Mouse (Mus musculus) hindbrain, embryonic 12.5 days (tissue): Measurements from ENCODE around the gene Trim11. TPM values are rescaled to one million over a fixed set of nuclear protein-coding genes. Genes with fewer than 3 reads are reported as not detected.

Experiments
- ATAC-seq: fragments of 200-750 bp; cut with Nextera tagmentation; 2 replicates; pipeline ENCODE4 v1.8.0; 2017; ENCODE audit warnings: moderate TSS enrichment; ENCODE audit not compliant: low FRiP score
- H3K27ac ChIP-seq: fragments of 300-500 bp; sonication (generic); 2 replicates; pipeline ENCODE4 v1.5.1; 2016; ENCODE audit warnings: mild to moderate bottlenecking
- H3K27me3 ChIP-seq: fragments of 300-500 bp; sonication (generic); 2 replicates; pipeline ENCODE4 v1.6.1; 2016; ENCODE audit warnings: mild to moderate bottlenecking
- H3K36me3 ChIP-seq: fragments of 300-500 bp; sonication (generic); 2 replicates; pipeline ENCODE4 v1.6.1; 2016; ENCODE audit warnings: mild to moderate bottlenecking
- H3K4me1 ChIP-seq: fragments of 300-500 bp; sonication (generic); 2 replicates; pipeline ENCODE4 v1.6.1; 2016
- H3K4me2 ChIP-seq: fragments of 300-500 bp; sonication (generic); replicated peaks from 2 replicates; pipeline ENCODE4 v1.6.1; 2016; ENCODE audit warnings: mild to moderate bottlenecking
- H3K4me3 ChIP-seq: fragments of 300-500 bp; sonication (generic); 2 replicates; pipeline ENCODE4 v1.5.1; 2016; ENCODE audit warnings: mild to moderate bottlenecking
- H3K9ac ChIP-seq: fragments of 300-500 bp; sonication (generic); 2 replicates; pipeline ENCODE4 v1.6.1; 2016; ENCODE audit warnings: mild to moderate bottlenecking, moderate library complexity
- H3K9me3 ChIP-seq: fragments of 300-500 bp; sonication (generic); replicated peaks from 2 replicates; pipeline ENCODE4 v1.6.1; 2016; ENCODE audit warnings: mild to moderate bottlenecking
- WGBS: fragments of 180-500 bp; shearing (Covaris S2); methylation state at CpG from one replicate; pipeline ENCODE4 v1.1.7; 2016; 5-methylcytosine and 5-hydroxymethylcytosine counted together
- polyA plus RNA-seq: library from polyadenylated mRNA; unstranded; fragments of >200 nt; fragmentation: Nextera tagmentation; extraction: Ambion mirVana; gene quantifications from 2 replicates; pipeline ENCODE4 v1.2.1, GENCODE M21; 2016

Trim11 gene
- 19.3 and 19.5 TPM in 2 replicates for polyA plus RNA-seq

DNA sequence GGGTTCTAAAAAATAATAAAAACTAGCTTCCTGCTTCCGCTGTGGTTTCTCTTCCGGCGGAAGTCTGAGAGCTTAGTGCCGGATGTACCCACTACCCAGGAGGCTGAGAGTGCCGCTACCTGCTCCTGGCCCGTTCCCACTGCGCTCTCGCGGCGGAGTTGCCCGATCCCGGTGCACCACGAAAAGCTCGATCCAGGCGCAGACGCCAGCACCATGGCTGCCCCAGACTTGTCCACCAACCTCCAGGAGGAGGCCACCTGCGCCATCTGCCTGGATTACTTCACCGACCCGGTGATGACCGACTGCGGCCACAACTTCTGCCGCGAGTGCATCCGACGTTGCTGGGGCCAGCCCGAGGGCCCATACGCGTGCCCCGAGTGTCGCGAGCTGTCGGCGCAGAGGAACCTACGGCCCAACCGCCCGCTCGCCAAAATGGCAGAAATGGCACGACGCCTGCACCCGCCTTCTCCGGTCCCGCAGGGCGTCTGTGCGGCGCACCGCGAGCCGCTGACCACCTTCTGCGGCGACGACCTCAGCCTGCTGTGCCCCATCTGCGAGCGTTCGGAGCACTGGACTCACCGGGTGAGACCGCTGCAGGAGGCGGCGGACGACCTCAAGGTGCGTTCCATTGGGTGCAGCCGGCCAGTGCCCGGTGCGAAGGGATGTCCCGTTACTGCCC is at the start of gene Trim11:
Gene Trim11, plus strand, starts transcription at position 67 of the 679 bp plus-strand sequence.
- WGBS = under 1% methylated on average over 64 of the region's 64 CpGs
- no peaks in the 10 kb centered on the region for H3K27me3 ChIP-seq
- H3K4me3 ChIP-seq = peak within 1 kb of the TSS; percentile 72
- H3K27ac ChIP-seq = peak within 1 kb of the TSS; percentile 77
- H3K4me2 ChIP-seq = peak within 1 kb of the TSS; percentile 97
- ATAC-seq = peak; percentile 72
- H3K9me3 ChIP-seq = no peaks in the 10 kb centered on the region
- peaks cover 17% of the 10 kb centered on the region for H3K36me3 ChIP-seq
- peak within 1 kb of the TSS; percentile 77 for H3K9ac ChIP-seq
- H3K4me1 ChIP-seq = peaks cover 42% of the 10 kb centered on the region

DNA sequence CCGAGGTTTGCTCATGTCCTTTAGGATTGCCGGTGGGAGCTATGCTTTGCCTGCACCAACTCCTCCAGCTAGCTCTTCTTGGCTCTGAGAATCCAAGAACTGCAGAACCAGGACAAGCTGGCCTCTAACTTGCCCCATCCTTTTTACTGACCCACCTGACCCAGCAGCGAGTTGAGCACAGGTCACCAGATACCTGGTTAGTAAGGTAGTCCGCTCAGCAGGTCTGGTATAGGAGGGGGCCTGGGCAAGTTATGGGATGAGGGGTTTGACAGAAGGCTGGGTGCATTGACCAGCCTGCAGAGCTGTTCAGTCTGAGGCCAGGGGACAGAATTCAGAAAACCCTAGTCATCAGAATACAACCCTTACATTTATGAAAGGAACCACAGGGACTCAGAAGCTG is 48.8 kb upstream of the Trim11 start:
- no peak for ATAC-seq
- no peak overlapping the region for H3K27ac ChIP-seq
- H3K4me3 ChIP-seq = no peak overlapping the region
- no peaks in the 10 kb centered on the region for H3K9me3 ChIP-seq
- WGBS = 79% methylated on average over 4 of the region's 4 CpGs
- H3K4me1 ChIP-seq = 0 out of 2 replicates have a peak, but pooled peaks cover 5% of the 10 kb centered on the region
- H3K27me3 ChIP-seq = no peaks in the 10 kb centered on the region
- H3K36me3 ChIP-seq = peaks cover 34% of the 10 kb centered on the region
- H3K4me2 ChIP-seq = no peak overlapping the region
- no peak overlapping the region for H3K9ac ChIP-seq

DNA sequence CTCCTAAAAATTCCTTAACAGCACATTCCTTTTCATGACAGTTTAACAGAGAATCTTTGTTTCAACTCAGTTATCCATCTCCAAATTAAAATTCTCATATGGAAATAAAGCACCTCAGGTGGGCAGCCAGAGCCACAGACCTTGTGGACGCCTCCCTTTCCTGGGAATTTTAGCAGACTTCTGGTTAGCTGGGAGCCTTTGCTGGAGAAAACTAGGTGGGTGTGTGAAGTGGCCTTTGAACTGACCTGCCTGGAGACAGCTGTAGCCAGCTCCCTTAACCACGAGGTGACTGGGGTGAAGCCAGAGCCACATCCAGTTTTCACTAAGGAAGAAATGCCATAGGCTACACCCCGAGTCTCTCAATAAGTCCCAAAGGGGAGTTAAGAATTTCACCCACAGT is 48.3 kb upstream of the Trim11 start:
- no peak for ATAC-seq
- H3K4me2 ChIP-seq = no peak overlapping the region
- WGBS = 58% methylated on average over 3 of the region's 3 CpGs
- no peak overlapping the region for H3K27ac ChIP-seq
- no peaks in the 10 kb centered on the region for H3K27me3 ChIP-seq
- no peaks in the 10 kb centered on the region for H3K9me3 ChIP-seq
- H3K4me3 ChIP-seq = no peak overlapping the region
- H3K9ac ChIP-seq = no peak overlapping the region
- peaks cover 39% of the 10 kb centered on the region for H3K36me3 ChIP-seq
- 0 out of 2 replicates have a peak, but pooled peaks cover 5% of the 10 kb centered on the region for H3K4me1 ChIP-seq

DNA sequence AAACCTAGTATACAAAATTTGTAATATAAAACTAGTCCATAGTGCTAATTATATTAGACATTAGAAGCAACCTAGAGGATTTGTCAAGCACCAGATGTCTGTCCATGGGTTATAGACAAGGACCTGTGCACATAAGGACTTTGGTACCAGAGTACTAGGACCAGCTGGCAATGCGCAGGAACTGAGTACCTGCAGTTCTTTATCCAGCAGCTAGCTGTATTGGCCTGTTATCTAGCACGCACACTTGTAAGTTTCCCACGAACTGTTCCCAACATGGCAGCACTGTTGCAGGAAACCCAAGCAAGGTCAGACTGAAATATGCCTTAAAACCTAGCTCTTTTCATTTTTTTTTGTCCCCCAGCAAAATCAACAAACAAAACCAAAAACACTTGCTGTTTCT is 47.6 kb upstream of the Trim11 start:
- H3K4me3 ChIP-seq = no peak overlapping the region
- no peak overlapping the region for H3K27ac ChIP-seq
- no peaks in the 10 kb centered on the region for H3K27me3 ChIP-seq
- no peak overlapping the region for H3K9ac ChIP-seq
- no peak overlapping the region for H3K4me2 ChIP-seq
- ATAC-seq = no peak
- H3K36me3 ChIP-seq = peaks cover 39% of the 10 kb centered on the region
- no peaks in the 10 kb centered on the region for H3K9me3 ChIP-seq
- 87% methylated on average over 3 of the region's 3 CpGs for WGBS
- 0 out of 2 replicates have a peak, but pooled peaks cover 5% of the 10 kb centered on the region for H3K4me1 ChIP-seq

DNA sequence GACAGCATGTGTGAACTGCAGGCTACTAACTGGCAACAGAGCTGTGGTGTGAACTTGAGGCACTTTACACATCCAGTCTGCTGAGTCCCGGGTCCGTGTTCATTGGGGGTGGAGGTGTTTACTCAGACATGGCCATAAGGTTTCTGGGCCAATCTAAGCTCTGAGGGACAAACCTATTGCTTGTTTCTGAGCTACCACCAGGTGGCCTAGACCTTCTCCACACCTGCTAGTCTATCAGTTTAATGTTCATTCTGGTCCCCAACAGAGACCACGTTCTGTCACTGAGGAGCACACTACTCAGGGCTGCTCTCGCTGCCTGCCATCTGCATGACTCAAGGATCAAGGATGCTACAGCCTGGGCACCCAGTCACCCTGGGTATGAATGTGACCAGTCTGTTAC is 46.3 kb upstream of the Trim11 start:
- H3K36me3 ChIP-seq = peaks cover 50% of the 10 kb centered on the region
- H3K4me1 ChIP-seq = peaks cover 13% of the 10 kb centered on the region
- H3K9ac ChIP-seq = no peak overlapping the region
- 94% methylated on average over 4 of the region's 4 CpGs for WGBS
- no peak overlapping the region for H3K4me2 ChIP-seq
- no peaks in the 10 kb centered on the region for H3K9me3 ChIP-seq
- H3K27ac ChIP-seq = no peak overlapping the region
- H3K27me3 ChIP-seq = no peaks in the 10 kb centered on the region
- H3K4me3 ChIP-seq = no peak overlapping the region
- ATAC-seq = no peak

DNA sequence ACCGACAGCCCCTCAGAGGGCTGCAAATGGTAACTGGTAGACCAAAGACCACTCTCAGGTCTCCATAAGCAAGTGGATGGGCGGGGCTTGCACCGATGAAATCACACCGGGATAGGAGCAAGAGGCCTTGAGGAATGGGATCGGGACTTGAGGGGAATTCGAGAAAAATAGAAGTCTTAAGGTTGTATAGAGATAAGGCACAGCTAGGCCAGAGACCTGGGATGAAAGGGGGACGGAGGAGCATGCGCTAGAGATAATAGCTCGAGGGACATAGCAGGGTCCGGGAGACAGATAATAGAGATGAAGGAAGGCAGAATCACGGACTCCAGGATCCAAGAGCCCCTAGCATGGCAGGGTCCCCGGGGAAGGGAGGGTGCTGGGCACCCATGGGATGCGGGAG is 40.0 kb upstream of the Trim11 start:
- Histone ChIP-seq H3K9me3 (no peaks in the 10 kb centered on the region), H3K4me3 (peak overlapping the region; percentile 98), H3K4me1 (peaks cover 26% of the 10 kb centered on the region), H3K27me3 (no peaks in the 10 kb centered on the region), H3K4me2 (peak overlapping the region; percentile 81), H3K27ac (peak overlapping the region; percentile 94), H3K9ac (peak overlapping the region; percentile 100), H3K36me3 (peaks cover 32% of the 10 kb centered on the region)
- under 1% methylated on average over 13 of the region's 13 CpGs for WGBS
- ATAC-seq = peak; percentile 10; the same call in 1 of the 2 replicates

DNA sequence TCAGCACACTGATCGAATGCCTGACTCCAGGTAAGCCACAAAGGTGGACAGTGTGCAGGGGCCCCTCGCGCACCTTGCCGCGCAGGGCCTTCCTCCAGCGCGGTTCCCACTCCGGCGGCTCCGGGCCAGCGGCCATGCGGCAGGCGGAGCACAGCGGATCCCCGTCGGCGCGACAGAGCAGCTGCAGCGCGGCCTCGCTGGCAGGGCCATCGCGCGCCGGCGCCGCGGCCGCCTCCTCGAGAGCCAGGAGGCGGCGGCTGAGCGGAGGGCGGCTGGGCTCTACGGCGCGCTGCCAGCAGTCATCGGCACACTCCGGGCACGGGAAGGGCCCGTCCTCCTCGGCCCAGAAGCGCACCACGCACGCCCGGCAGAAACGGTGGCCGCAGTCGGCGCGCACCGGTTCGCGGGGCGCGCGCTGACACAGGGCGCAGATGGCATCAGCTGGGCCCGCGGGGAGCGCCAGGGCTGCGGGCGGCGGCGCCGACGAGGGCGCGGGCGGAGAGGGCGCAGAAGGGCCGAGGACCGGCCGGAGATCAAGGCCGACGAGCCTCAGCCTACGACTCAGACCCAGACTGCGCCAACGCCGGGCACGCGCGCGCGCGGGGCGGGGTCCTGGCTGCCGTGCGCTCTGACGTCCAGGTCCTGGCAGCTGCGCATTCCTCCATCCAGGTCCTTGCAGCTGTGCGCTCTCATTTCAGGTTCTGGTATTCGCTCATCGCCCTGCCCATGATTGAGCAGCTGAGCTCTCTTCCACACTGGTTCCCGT is 39.4 kb upstream of the Trim11 start, which contains the start of gene Rnf187:
Gene Rnf187, minus strand, starts transcription at position 595 of the 766 bp plus-strand sequence.
- Histone ChIP-seq H3K4me1 (peaks cover 26% of the 10 kb centered on the region), H3K36me3 (peaks cover 26% of the 10 kb centered on the region), H3K27me3 (no peaks in the 10 kb centered on the region), H3K9me3 (no peaks in the 10 kb centered on the region), H3K27ac (peak within 1 kb of the TSS; percentile 94), H3K4me2 (peak within 1 kb of the TSS; percentile 81), H3K4me3 (peak within 1 kb of the TSS; percentile 98), H3K9ac (peak within 1 kb of the TSS; percentile 100)
- peak; percentile 97 for ATAC-seq
- WGBS = under 1% methylated on average over 76 of the region's 95 CpGs

DNA sequence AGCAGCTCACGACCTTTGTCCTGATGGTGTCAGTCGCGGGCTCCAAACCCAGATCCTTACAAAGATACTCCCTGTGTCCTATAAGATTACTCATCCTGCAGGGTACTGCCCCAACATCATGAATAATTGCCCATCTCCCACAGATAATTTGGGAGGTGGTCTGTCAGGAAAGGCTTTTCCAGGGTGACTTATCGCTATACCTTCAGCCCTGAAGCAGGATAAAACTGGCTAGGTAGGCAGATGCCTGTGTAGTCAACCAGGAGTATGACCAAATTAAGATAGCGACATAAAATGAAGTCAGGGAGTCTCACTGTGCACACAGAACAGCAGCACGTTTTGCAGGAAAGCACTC is 38.8 kb upstream of the Trim11 start:
- 14% methylated on average over 6 of the region's 6 CpGs for WGBS
- peak overlapping the region; percentile 98 for H3K4me3 ChIP-seq

DNA sequence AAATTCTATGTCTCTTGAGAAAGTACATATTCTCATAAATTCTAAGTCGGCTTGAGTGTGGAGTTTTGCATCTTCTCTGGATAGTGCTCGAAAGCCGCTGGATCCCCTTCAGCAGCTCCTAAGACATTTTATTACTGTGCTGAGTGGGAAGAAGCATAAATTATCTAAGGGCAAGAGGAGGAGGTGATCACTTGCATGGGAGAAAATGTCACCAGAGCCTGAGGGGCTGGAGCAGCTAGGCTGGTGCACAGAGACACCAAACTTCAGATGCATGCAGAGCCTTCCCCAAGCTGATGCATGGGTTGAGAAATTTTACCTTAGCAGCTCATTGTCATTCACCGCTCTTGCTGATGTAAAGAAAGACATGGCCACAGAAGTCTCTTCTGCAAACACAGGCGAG is 33.8 kb upstream of the Trim11 start:
- Histone ChIP-seq H3K4me1 (peaks cover 13% of the 10 kb centered on the region), H3K4me3 (no peak overlapping the region), H3K36me3 (no peaks in the 10 kb centered on the region), H3K4me2 (no peak overlapping the region), H3K27me3 (no peaks in the 10 kb centered on the region), H3K9me3 (no peaks in the 10 kb centered on the region), H3K9ac (no peak overlapping the region), H3K27ac (no peak overlapping the region)
- 84% methylated on average over 5 of the region's 5 CpGs for WGBS
- ATAC-seq = no peak

More for the DNA sequence above, 38.8 kb upstream of the Trim11 start:
- Histone ChIP-seq H3K27me3 (no peaks in the 10 kb centered on the region), H3K4me2 (peak overlapping the region; percentile 81), H3K9ac (peak overlapping the region; percentile 100), H3K27ac (peak overlapping the region; percentile 94), H3K36me3 (peaks cover 21% of the 10 kb centered on the region), H3K4me1 (peaks cover 26% of the 10 kb centered on the region), H3K9me3 (no peaks in the 10 kb centered on the region)
- no peak; the same call in none of the 2 replicates for ATAC-seq

DNA sequence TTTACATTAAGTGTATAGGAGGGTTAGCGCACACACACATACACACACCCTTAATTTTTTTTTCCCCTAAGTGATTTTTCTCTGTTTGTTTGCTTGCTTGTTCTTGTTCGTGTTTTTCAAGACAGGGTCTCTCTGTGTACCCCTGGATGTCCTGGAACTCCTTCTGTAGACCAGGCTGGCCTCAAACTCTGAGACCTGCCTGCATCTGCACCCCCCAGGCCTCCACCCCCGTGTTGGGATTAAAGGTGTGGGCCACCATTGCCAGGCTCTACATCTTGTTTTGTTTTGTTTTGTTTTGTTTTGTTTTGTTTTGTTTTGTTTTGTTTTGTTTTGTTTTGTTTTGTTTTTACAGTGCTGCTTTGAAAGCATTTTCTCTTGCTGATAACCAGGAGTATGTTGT is 30.6 kb upstream of the Trim11 start:
- no peak for ATAC-seq
- Histone ChIP-seq H3K9me3 (no peaks in the 10 kb centered on the region), H3K4me2 (peak overlapping the region; percentile 60), H3K27me3 (no peaks in the 10 kb centered on the region), H3K4me3 (peak overlapping the region; percentile 58; the same call in 1 of the 2 replicates), H3K4me1 (peaks cover 22% of the 10 kb centered on the region), H3K9ac (peak overlapping the region; percentile 71), H3K36me3 (no peaks in the 10 kb centered on the region), H3K27ac (peak overlapping the region; percentile 99)
- 84% methylated on average over 3 of the region's 3 CpGs for WGBS

DNA sequence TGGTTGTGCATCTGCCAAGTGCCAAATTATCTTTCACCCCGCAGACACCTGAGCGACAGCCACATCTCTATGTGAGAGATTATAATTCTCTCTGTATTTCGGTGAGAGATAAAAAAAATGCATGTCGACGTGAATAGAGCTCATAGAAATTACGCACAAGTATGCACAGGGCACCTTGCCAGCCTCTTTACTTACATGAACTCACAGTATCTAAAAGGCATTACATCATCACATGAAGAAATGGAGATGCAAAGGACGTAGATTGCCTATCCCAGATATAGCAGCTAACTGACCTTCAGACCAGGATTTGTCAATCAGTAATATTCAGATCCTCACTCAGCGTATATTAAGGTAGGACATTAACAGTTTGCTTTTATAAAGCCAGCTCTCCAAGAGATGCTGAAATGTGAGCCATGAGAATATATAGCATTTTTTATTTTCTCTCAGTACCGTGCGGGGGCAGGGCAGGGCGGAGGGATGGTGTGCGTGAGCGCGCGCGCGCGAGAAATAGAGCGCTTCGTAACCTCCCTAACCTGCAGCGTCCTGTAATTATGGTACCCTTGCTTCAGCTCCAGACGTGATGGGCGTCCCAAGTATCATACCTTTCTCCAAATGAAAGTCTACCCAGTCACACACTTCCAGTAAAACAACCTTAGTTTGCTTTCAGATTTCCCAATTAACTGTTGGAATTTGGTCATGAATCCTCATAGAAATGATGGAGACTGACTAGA is 29.9 kb upstream of the Trim11 start:
- Histone ChIP-seq H3K4me3 (peak overlapping the region; percentile 58), H3K27ac (peak overlapping the region; percentile 99), H3K36me3 (no peaks in the 10 kb centered on the region), H3K9ac (peak overlapping the region; percentile 71), H3K4me2 (peak overlapping the region; percentile 60), H3K4me1 (peaks cover 25% of the 10 kb centered on the region), H3K27me3 (no peaks in the 10 kb centered on the region), H3K9me3 (no peaks in the 10 kb centered on the region)
- ATAC-seq = peak; percentile 79
- 19% methylated on average over 23 of the region's 23 CpGs for WGBS
